Mouse (Mus musculus): ENCODE results near the gene Scaf1.

Gene Scaf1

GRCm38 (mm10) chr7:45013366-45014095, 2.6 kb downstream of the Scaf1 start:
- no peak for DNase-seq

GRCm38 (mm10) chr7:45012824-45013223, 3.3 kb downstream of the Scaf1 start:
- DNase-seq: no peak

GRCm38 (mm10) chr7:45012011-45012410, 4.2 kb downstream of the Scaf1 start:
- DNase-seq: no peak

- no peak for DNase-seq
Measured at GRCm38 (mm10) chr7:45008411-45008810, 7.8 kb downstream of the Scaf1 start.

GRCm38 (mm10) chr7:45007846-45008245, 8.3 kb downstream of the Scaf1 start:
- no peak for DNase-seq

GRCm38 (mm10) chr7:45007141-45007540, 9.0 kb downstream of the Scaf1 start:
- DNase-seq: no peak

- no peak for DNase-seq
Measured at GRCm38 (mm10) chr7:45006503-45006902, 9.7 kb downstream of the Scaf1 start.

GRCm38 (mm10) chr7:45005321-45005992, 10.7 kb downstream of the Scaf1 start:
- DNase-seq: no peak

- DNase-seq: peak in 1 of 2 experiments; percentile 62
Measured at GRCm38 (mm10) chr7:45004546-45004945, 11.6 kb downstream of the Scaf1 start.

GRCm38 (mm10) chr7:45002440-45002839, 13.7 kb downstream of the Scaf1 start:
- DNase-seq: no peak

- DNase-seq: peak; percentile 50 to 69
Measured at GRCm38 (mm10) chr7:45000539-45001114, 15.5 kb downstream of the Scaf1 start.

- peak in 1 of 2 experiments; percentile 55 for DNase-seq
Measured at GRCm38 (mm10) chr7:44999753-45000152, 16.4 kb downstream of the Scaf1 start.

GRCm38 (mm10) chr7:44998501-44998955, 17.6 kb downstream of the Scaf1 start, which contains the start of gene Bcl2l12:
Bcl2l12 (minus strand) TSS chr7:44998712.
- peak; percentile 68 to 80 for DNase-seq

- DNase-seq: no peak
Measured at GRCm38 (mm10) chr7:44997940-44998428, 18.2 kb downstream of the Scaf1 start.

- DNase-seq: peak; percentile 96 to 98
Measured at GRCm38 (mm10) chr7:44997231-44997939, 18.8 kb downstream of the Scaf1 start, which contains the start of gene Irf3. Irf3 (plus strand) TSS chr7:44997648.

- DNase-seq: no peak
Measured at GRCm38 (mm10) chr7:44996672-44997071, 19.5 kb downstream of the Scaf1 start.

- DNase-seq: peak in 1 of 2 experiments; percentile 42
Measured at GRCm38 (mm10) chr7:44986879-44987718, 29.1 kb downstream of the Scaf1 start.

GRCm38 (mm10) chr7:44986192-44986878, 29.8 kb downstream of the Scaf1 start, which contains the start of gene Prmt1:
Prmt1 (minus strand) TSS chr7:44986568.
- peak; percentile 95 to 97 for DNase-seq

- DNase-seq: peak; percentile 87 to 92
Measured at GRCm38 (mm10) chr7:44985595-44986191, 30.5 kb downstream of the Scaf1 start.

- no peak for DNase-seq
Measured at GRCm38 (mm10) chr7:44984833-44985164, 31.4 kb downstream of the Scaf1 start.

Data from kidney, postnatal 4 days (tissue).